Mouse (Mus musculus): ENCODE results near the gene Tectb.
"Not testable (repeated sequence)": the region's sequence is repeated elsewhere in the genome, so short reads cannot be mapped to it uniquely, and the experiment has no call there.

Gene Tectb

DNA sequence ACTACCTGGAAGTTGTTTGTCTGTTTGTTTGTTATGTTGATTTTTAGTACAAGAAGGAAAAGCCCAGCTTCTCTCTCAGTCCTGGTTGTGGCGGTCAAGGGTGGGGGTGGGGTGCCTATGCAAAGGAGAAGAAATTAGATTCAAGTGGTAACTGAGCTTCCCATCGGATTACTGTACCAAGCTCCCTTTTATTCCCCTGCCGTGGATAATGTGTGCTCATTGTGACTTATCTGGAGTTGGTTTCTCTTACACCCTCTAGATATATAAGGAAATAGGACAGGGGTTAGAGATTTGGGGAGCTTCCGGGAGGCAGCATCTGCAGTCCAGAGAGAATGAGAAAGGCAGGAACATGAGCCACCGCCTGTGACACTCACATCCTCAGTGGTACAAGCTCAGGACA is at the start of gene Tectb:
Gene Tectb (plus strand): TSS at position 301 of the 400 bp plus-strand sequence.
- no peak for DNase-seq (ENCODE audit: low spot score in 2 of 2)

- no peak for DNase-seq (ENCODE audit: low spot score in 2 of 2)
Measured at GRCm38 (mm10) chr19:55131747-55132146, 48.8 kb upstream of the Tectb start.

GRCm38 (mm10) chr19:55132476-55132875 is 48.1 kb upstream of the Tectb start:
- no peak for DNase-seq (ENCODE audit: low spot score in 2 of 2)

DNA sequence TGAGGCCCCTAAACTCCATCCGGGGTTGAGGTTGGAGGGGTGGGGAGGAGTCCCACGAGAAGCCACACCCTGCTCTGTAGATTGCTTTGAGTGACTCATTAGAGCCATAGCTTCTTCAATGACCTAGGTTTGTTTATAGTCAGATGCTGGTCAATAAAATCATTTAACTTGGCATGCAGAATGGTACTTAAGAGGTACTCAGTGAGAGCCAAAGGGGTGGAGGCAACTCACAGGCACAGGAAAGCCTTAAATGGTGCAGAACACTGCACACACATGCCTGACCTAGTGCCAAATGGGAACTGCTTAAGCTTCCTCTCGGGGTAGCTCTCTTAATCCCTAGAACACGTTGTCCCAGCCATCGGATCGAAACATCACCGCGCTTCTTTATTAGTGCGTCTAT is 46.0 kb upstream of the Tectb start:
- DNase-seq (ENCODE audit: low spot score in 2 of 2) = no peak

DNA sequence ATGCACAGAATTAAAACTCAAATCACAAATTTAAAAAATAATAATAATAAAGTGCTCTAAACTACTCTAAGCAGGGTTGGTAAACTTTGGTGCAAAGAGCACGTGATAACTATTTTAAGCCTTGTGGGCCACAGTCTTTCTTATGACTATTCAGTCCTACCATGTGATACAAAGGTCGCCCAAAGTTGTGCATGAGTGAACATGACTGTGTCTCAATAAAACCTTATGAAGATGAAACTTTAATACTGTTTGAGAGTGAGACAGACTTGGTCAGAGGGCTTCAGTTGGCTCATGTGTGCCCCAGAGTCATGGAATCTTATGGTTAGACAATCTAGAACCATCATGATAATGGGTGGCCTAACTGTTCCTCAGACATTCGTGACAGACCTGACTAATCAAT is 44.6 kb upstream of the Tectb start:
- DNase-seq (ENCODE audit: low spot score in 2 of 2) = no peak

- DNase-seq (ENCODE audit: low spot score in 2 of 2) = no peak
Measured at GRCm38 (mm10) chr19:55136693-55137427, 43.7 kb upstream of the Tectb start.

- DNase-seq (ENCODE audit: low spot score in 2 of 2) = no peak
Measured at GRCm38 (mm10) chr19:55137884-55138283, 42.6 kb upstream of the Tectb start.

GRCm38 (mm10) chr19:55138506-55138905 is 42.0 kb upstream of the Tectb start:
- DNase-seq (ENCODE audit: low spot score in 2 of 2) = no peak

GRCm38 (mm10) chr19:55139301-55139700 is 41.2 kb upstream of the Tectb start:
- no peak for DNase-seq (ENCODE audit: low spot score in 2 of 2)

- DNase-seq (ENCODE audit: low spot score in 2 of 2) = no peak
Measured at GRCm38 (mm10) chr19:55143391-55144300, 36.9 kb upstream of the Tectb start.

DNA sequence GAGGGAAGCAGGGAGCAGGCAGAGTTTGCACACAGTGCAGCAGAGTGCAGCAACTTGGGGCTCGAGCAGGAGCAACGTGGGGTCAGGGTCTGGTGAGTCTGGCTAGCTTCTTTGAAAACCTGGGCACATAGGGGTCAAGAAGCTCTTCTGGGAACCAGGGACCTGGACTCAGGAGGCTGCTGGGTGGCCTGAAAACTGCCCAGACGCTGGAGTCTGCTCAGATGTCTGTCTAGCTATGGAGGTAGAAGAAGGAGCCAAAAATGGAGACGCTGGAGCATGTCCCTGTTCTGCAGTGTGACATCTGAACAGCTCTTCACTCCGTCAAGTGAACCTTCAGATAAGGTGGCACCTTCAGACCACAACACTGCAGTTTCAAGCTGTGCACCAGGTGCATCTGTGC is 35.8 kb upstream of the Tectb start:
- DNase-seq (ENCODE audit: low spot score in 2 of 2) = no peak

- DNase-seq (ENCODE audit: low spot score in 2 of 2) = no peak
Measured at GRCm38 (mm10) chr19:55145136-55145535, 35.4 kb upstream of the Tectb start.

GRCm38 (mm10) chr19:55147568-55147967 is 33.0 kb upstream of the Tectb start:
- no peak for DNase-seq (ENCODE audit: low spot score in 2 of 2)

DNA sequence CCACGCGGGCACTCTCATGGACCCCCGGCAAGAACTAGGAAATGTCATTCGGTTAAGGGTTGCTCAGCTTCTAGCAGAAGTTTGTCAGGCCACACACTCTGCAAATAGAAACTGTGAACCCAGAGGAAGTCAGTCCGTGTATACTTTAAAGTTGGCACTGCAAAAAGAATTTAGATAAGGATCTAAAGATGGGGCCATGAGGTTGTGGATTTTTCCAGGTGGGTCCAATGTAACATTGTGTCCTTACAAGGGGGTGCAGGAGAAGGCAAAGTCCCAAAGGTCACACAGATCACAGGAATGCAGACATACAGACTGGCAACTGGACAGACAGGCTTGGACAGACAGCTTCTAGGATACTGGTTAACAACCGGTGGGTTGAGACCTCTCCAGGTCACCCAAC is 32.4 kb upstream of the Tectb start:
- DNase-seq (ENCODE audit: low spot score in 2 of 2) = no peak

DNA sequence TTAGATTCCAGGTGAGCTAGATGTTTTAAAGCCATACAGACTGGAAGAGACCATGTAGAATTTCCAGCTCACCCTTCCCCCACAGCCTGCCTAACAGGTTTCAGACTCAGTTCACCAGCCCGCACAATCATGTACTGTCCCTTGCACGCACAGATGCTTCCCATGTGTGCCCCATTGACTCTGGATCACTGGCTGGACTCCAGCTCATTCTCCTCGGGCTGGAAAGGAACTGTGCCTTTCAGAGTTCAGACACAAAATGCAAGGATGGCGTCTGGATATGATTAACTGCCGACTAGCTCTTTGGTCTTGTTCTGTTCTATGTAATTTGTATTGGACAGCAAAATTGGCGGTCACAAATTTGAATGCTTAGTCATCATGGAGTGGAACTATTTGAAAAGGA is 30.9 kb upstream of the Tectb start:
- no peak for DNase-seq (ENCODE audit: low spot score in 2 of 2)

DNA sequence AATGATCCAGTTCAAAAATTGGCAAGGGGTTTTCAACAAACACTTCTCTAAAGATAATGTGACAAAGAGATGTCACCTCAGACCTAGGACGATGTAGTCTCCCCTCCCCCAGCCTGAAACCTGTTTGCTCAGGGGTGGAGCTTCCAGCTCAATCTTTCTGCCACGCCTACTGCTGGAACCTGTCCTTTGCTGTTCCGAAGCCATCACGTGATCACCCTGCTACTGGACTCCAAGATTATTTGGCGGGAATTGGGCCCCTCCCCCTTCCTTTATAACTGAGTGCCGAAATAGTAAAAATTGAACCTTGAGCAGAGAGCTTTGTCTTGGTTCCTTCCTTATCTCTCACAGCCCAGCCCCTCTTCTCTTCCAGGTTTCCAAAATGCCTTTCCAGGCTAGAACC is 28.3 kb upstream of the Tectb start:
- DNase-seq (ENCODE audit: low spot score in 2 of 2) = not testable (repeated sequence)

DNA sequence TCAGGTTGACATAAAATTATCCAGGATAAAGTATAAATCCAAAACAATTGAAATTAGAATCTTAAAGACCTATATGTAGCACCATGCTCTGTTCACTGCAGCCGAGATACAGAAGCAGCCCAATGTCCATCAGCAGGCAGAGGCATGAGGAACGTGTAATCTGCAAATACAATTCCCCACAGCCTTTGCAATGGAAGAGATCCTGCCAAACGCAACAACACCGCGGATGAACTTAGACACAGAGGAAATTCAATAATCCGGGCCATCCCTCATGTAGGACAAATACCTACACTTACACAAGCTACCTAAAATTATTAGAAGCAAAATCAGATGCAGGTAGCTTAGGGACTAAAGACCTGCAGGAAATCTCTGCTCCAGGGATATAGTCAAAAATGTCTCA is 27.6 kb upstream of the Tectb start:
- DNase-seq (ENCODE audit: low spot score in 2 of 2) = no peak

DNA sequence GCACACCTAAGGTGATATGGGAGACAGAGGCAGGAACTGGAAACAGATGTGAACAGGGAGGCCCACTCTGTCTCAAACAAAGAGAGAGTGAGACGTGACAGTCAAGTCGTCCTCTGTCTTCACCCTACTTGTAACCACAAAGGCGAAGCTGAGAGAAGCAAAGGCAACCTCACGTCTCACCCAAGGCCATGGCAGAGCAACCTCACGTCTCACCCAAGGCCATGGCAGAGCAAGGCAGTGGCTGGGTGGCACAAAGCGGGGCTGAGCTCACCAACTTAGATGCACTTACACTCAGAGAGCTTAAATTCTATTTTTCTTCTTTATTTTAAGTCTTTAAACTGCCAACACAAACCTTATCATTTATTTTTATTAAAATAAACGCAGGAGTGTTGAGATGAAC is 23.5 kb upstream of the Tectb start:
- no peak for DNase-seq (ENCODE audit: low spot score in 2 of 2)

DNA sequence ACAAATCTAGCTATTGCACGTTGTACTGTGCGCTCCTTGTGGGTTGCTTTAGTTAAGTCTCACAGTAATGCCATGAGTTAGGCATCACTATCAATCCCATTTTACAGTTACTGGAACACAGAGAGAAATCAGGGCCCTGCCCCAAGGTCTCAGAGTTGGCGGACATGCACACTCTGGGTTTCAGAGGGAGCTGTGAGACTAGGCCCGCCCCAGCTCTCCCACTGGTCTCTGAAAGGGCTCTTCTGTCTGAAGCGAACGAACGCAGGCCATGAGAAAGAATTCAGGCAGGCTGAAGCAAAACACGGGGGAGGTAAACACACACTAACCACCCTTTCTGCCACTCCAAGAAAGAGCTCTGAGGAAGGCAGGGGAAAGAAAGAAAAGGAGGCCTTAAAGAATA is 21.9 kb upstream of the Tectb start:
- no peak for DNase-seq (ENCODE audit: low spot score in 2 of 2)

DNA sequence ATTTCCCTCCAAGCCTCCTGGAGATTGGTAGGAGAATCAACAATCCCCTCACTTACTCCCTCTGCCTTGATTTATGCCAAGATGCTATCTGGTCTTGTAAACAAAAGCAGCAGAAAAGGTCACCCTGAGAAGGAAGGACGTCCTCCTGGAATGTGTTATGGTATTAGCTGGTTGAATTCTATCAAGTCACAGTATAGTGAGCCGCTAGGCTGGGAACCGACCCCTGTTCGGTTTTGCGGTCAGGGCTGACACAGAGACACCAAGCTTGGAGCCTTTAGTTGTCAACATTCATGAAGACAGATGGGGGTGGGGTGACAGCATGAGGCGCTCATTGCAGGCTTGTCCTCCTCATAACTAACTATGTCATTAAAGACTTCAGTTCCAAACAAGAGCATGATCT is 20.7 kb upstream of the Tectb start:
- DNase-seq (ENCODE audit: low spot score in 2 of 2) = no peak

DNA sequence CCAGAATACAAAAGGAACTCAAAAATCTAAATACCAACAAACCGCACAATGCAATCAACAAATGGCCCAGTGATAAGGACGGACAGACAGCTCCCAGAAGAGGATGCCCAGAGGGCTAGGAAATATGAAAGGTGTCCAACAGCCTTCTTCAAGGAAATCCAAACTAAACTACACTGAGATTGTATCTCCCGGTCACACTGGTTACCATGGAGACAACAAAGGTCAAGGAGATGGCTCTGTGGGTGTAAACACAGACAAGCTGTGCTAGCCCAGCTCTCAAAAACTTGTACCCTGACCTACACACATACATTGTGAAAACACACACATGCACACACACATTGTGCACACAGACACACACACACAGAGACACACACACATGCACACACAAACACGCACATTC is 18.3 kb upstream of the Tectb start:
- DNase-seq (ENCODE audit: low spot score in 2 of 2) = no peak

GRCm38 (mm10) chr19:55164162-55164561 is 16.4 kb upstream of the Tectb start:
- DNase-seq (ENCODE audit: low spot score in 2 of 2) = no peak

All from frontal cortex, postnatal 25 days (tissue).